Mouse (Mus musculus) hindbrain, embryonic 16.5 days (tissue): ENCODE measurements around the gene Tmem208. TPM values are rescaled to one million over a fixed set of nuclear protein-coding genes. Genes with fewer than 3 reads are reported as not detected.
A peak's percentile ranks its signal among the peaks of the same experiment; 100 is the strongest.

Source experiments
- ATAC-seq: fragments of 200-750 bp; cut with Nextera tagmentation; 2 replicates; pipeline ENCODE4 v1.8.0; 2017; ENCODE audit warnings: moderate TSS enrichment, moderate library complexity
- H3K27ac ChIP-seq: fragments of 300-500 bp; sonication (generic); 2 replicates; pipeline ENCODE4 v1.5.1; 2014; ENCODE audit warnings: low read depth, mild to moderate bottlenecking, control low read depth, low read length, moderate library complexity
- H3K27me3 ChIP-seq: fragments of 300-500 bp; sonication (generic); replicated peaks from 2 replicates; pipeline ENCODE4 v1.6.1; 2014; ENCODE audit warnings: low read length; ENCODE audit not compliant: control insufficient read depth, insufficient read depth
- H3K36me3 ChIP-seq: fragments of 300-500 bp; sonication (generic); 2 replicates; pipeline ENCODE4 v1.6.1; 2014; ENCODE audit warnings: mild to moderate bottlenecking, low read length, moderate library complexity, mixed read lengths; ENCODE audit not compliant: control insufficient read depth, insufficient read depth
- H3K4me1 ChIP-seq: fragments of 300-500 bp; sonication (generic); 2 replicates; pipeline ENCODE4 v1.6.1; 2014; ENCODE audit warnings: low read depth, low read length; ENCODE audit not compliant: control insufficient read depth, insufficient read depth
- H3K4me2 ChIP-seq: fragments of 300-500 bp; sonication (generic); 2 replicates; pipeline ENCODE4 v1.6.1; 2014; ENCODE audit warnings: mild to moderate bottlenecking, low read length, control low read depth, moderate library complexity
- H3K4me3 ChIP-seq: fragments of 300-500 bp; sonication (generic); 2 replicates; pipeline ENCODE4 v1.5.1; 2014; ENCODE audit warnings: mild to moderate bottlenecking, low read length, control low read depth, moderate library complexity
- H3K9ac ChIP-seq: fragments of 300-500 bp; sonication (generic); 2 replicates; pipeline ENCODE4 v1.6.1; 2014; ENCODE audit warnings: low read depth, mild to moderate bottlenecking, control low read depth, low read length, moderate library complexity
- H3K9me3 ChIP-seq: fragments of 300-500 bp; sonication (generic); 2 replicates; pipeline ENCODE4 v1.6.1; 2014; ENCODE audit warnings: mild to moderate bottlenecking, low read length, moderate library complexity; ENCODE audit not compliant: control insufficient read depth
- WGBS: fragments of 180-500 bp; shearing (Covaris S2); extraction: QIAGEN DNeasy Blood & Tissue Kit; methylation state at CpG from one replicate; pipeline ENCODE4 v1.1.7; 2014; 5-methylcytosine and 5-hydroxymethylcytosine counted together
- polyA plus RNA-seq: library from polyadenylated mRNA; unstranded; fragments of >200 nt; fragmentation: Nextera tagmentation; extraction: Ambion mirVana; gene quantifications from 2 replicates; pipeline ENCODE4 v1.2.1, GENCODE M21; 2015

Tmem208 gene
- polyA plus RNA-seq, 1 experiment from 2014 or later: 150 TPM

DNA sequence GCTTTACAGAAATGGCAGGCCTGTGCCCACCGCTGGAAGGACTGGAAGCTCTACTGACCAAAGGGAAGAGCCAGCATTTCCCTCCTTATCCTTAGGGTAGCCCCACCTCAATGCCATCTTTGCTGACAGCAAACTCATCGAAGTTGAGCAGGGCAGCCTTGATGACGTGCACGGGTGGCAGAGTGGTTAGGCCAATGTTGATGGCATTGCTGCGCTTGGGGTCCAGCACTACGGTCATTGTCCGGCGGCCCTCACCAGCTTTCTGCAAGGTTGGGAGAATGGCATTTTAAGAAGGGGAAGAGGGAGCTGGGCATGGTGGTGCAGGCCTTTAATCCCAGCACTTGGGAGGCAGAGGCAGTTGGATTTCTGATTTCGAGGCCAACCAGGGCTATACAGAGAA, 5.8 kb downstream of the Tmem208 start:
- 98% methylated on average over 9 of the region's 9 CpGs for WGBS
- H3K36me3 ChIP-seq: peaks cover 22% of the 10 kb centered on the region
- ATAC-seq: no peak

GRCm38 (mm10) chr8:105332523-105332922, 6.4 kb downstream of the Tmem208 start:
- H3K4me2 ChIP-seq: no peak overlapping the region
- H3K9ac ChIP-seq: no peak overlapping the region
- no peak for ATAC-seq
- H3K4me1 ChIP-seq: peaks cover under 1% of the 10 kb centered on the region
- no peaks in the 10 kb centered on the region for H3K27me3 ChIP-seq
- peaks cover 22% of the 10 kb centered on the region for H3K36me3 ChIP-seq
- H3K9me3 ChIP-seq: no peaks in the 10 kb centered on the region
- no peak overlapping the region for H3K27ac ChIP-seq
- 72% methylated on average over 2 of the region's 2 CpGs for WGBS
- H3K4me3 ChIP-seq: no peak overlapping the region

More for the DNA sequence above, 5.8 kb downstream of the Tmem208 start:
- H3K27me3 ChIP-seq: no peaks in the 10 kb centered on the region
- no peak overlapping the region for H3K4me3 ChIP-seq
- no peaks in the 10 kb centered on the region for H3K9me3 ChIP-seq
- no peak overlapping the region for H3K27ac ChIP-seq
- H3K4me2 ChIP-seq: no peak overlapping the region
- H3K9ac ChIP-seq: no peak overlapping the region
- H3K4me1 ChIP-seq: peaks cover 7% of the 10 kb centered on the region

GRCm38 (mm10) chr8:105336373-105337130, 10.4 kb downstream of the Tmem208 start:
- ATAC-seq: peak; percentile 30
- H3K27me3 ChIP-seq: no peaks in the 10 kb centered on the region
- 55% methylated on average over 32 of the region's 32 CpGs for WGBS
- H3K27ac ChIP-seq: no peak overlapping the region
- peak overlapping the region; percentile 13; the same call in 1 of the 2 replicates for H3K4me3 ChIP-seq
- H3K9ac ChIP-seq: no peak overlapping the region
- peak overlapping the region; percentile 22; the same call in 1 of the 2 replicates for H3K4me2 ChIP-seq
- H3K36me3 ChIP-seq: 0 out of 2 replicates have a peak, but pooled peaks cover 3% of the 10 kb centered on the region
- no peaks in the 10 kb centered on the region for H3K9me3 ChIP-seq
- H3K4me1 ChIP-seq: no peaks in the 10 kb centered on the region

DNA sequence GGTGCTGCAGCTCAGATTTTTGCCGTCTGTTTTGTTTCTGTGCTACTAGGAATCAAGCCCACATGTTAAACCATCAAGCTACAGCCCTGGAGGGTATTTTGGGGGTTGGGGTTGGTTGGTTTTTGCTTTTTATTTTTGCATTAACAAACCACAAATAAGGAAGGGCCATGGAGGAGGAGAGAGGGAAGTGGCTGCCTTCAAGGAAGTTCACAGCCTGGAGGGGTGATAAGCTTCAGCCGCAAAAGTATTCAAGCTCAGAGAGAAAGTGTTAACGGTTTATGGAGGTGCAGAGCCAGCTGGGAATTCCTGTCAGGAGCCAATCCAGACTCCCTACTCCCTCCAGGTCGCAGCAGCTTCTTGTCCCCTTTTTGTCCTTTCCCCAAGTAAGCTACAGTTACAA, 12.8 kb downstream of the Tmem208 start:
- H3K27ac ChIP-seq: no peak overlapping the region
- H3K9me3 ChIP-seq: no peaks in the 10 kb centered on the region
- WGBS: 60% methylated on average over 4 of the region's 4 CpGs
- H3K36me3 ChIP-seq: no peaks in the 10 kb centered on the region
- no peak overlapping the region for H3K4me3 ChIP-seq
- H3K4me2 ChIP-seq: no peak overlapping the region
- no peaks in the 10 kb centered on the region for H3K4me1 ChIP-seq
- no peak overlapping the region for H3K9ac ChIP-seq
- no peak for ATAC-seq
- no peaks in the 10 kb centered on the region for H3K27me3 ChIP-seq

DNA sequence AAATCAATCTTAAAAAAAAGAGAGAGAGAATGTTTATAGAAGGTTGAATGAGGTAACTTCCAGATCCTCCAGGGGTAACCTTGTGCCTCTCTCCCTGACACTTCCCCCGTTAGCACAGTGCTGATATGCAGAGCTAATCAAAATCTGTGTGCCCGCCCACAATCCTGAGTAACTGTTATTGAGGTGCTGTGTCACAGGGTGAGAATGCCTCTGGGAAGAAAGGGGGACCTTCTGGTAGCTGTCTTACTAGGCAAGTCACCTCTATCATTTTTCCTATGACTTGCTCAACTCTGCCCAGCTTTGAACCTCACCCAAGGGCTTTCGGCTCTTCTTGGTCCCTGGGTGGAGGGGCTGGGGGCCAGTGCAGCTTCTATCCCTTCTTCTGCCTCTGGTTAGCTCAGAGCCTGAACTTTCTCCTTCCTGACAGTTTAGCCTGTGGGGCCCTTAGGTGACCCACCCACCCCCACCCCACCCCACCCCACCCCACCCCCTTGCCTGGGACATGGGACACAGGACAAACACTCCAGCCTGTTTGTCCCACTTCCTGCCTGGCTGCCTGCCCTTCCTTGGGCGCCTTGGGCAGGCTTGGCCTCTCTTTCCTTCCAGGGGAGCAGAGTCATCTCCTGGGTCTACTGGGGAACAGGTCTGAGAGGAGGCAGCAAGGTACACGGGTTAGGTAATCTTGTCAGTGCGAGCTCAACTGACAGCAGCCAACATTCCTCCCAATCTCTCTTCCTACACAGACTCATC, 13.9 kb downstream of the Tmem208 start:
- WGBS: 86% methylated on average over 6 of the region's 6 CpGs
- no peak overlapping the region for H3K27ac ChIP-seq
- H3K4me1 ChIP-seq: no peaks in the 10 kb centered on the region
- H3K4me3 ChIP-seq: no peak overlapping the region
- H3K9me3 ChIP-seq: no peaks in the 10 kb centered on the region
- H3K36me3 ChIP-seq: no peaks in the 10 kb centered on the region
- no peak overlapping the region for H3K9ac ChIP-seq
- H3K4me2 ChIP-seq: no peak overlapping the region
- no peak for ATAC-seq
- no peaks in the 10 kb centered on the region for H3K27me3 ChIP-seq

GRCm38 (mm10) chr8:105341399-105341798, 15.2 kb downstream of the Tmem208 start:
- Histone ChIP-seq H3K27me3 (no peaks in the 10 kb centered on the region), H3K4me3 (no peak overlapping the region), H3K4me1 (peaks cover 2% of the 10 kb centered on the region), H3K9ac (no peak overlapping the region), H3K36me3 (no peaks in the 10 kb centered on the region), H3K4me2 (no peak overlapping the region), H3K9me3 (no peaks in the 10 kb centered on the region), H3K27ac (0 out of 2 replicates have a peak overlapping the region, but pooled peaks have one; percentile 6)
- ATAC-seq: no peak
- WGBS: 37% methylated on average over 8 of the region's 8 CpGs

- no peak overlapping the region for H3K27ac ChIP-seq
- 73% methylated on average over 4 of the region's 4 CpGs for WGBS
- no peak overlapping the region for H3K9ac ChIP-seq
- H3K4me2 ChIP-seq: no peak overlapping the region
- H3K9me3 ChIP-seq: no peaks in the 10 kb centered on the region
- peaks cover 3% of the 10 kb centered on the region; the same call in 1 of the 2 replicates for H3K27me3 ChIP-seq
- no peaks in the 10 kb centered on the region for H3K36me3 ChIP-seq
- H3K4me1 ChIP-seq: peaks cover 10% of the 10 kb centered on the region
- ATAC-seq: no peak
- H3K4me3 ChIP-seq: no peak overlapping the region
Measured at GRCm38 (mm10) chr8:105342768-105343167, 16.6 kb downstream of the Tmem208 start.

- 79% methylated on average over 8 of the region's 8 CpGs for WGBS
Measured at GRCm38 (mm10) chr8:105343791-105344574, 17.8 kb downstream of the Tmem208 start.

More at GRCm38 (mm10) chr8:105343791-105344574, 17.8 kb downstream of the Tmem208 start:
- no peak for ATAC-seq
- H3K36me3 ChIP-seq: no peaks in the 10 kb centered on the region
- H3K9ac ChIP-seq: no peak overlapping the region
- no peak overlapping the region for H3K4me2 ChIP-seq
- H3K4me1 ChIP-seq: peaks cover 10% of the 10 kb centered on the region
- no peaks in the 10 kb centered on the region for H3K9me3 ChIP-seq
- H3K27ac ChIP-seq: no peak overlapping the region
- peaks cover 3% of the 10 kb centered on the region; the same call in 1 of the 2 replicates for H3K27me3 ChIP-seq
- no peak overlapping the region for H3K4me3 ChIP-seq
